Mouse (Mus musculus) heart, adult 2 months (tissue): ENCODE results near the gene Gm960. TPM values are rescaled to one million over a fixed set of nuclear protein-coding genes. Genes with fewer than 3 reads are reported as not detected.

Experiments used
- DNase-seq, 2 experiments: peaks; one replicate each; pipeline ENCODE4 v3.0.0; 2021
- H3K27ac ChIP-seq: fragments of 200-600 bp; 2 replicates; pipeline ENCODE4 v1.8.1; 2022
- H3K27me3 ChIP-seq: fragments of 200-500 bp; 2 replicates; pipeline ENCODE4 v1.6.1; 2012; ENCODE audit warnings: mild to moderate bottlenecking, low read length, inconsistent platforms, mixed read lengths; ENCODE audit not compliant: control insufficient read depth, insufficient read depth
- H3K36me3 ChIP-seq: fragments of 200-500 bp; 2 replicates; pipeline ENCODE4 v1.6.1; 2012; ENCODE audit warnings: low read length, inconsistent platforms; ENCODE audit not compliant: control insufficient read depth, insufficient read depth
- H3K4me1 ChIP-seq: fragments of 200-500 bp; 2 replicates; pipeline ENCODE4 v1.6.1; 2011; ENCODE audit warnings: low read length; ENCODE audit not compliant: control insufficient read depth, insufficient read depth
- H3K4me3 ChIP-seq: fragments of 200-600 bp; 2 replicates; pipeline ENCODE4 v1.8.1; 2022
- H3K79me2 ChIP-seq: fragments of 200-500 bp; replicated peaks from 2 replicates; pipeline ENCODE4 v1.6.1; 2012; ENCODE audit warnings: mild to moderate bottlenecking, inconsistent platforms, low read length, moderate library complexity, mixed read lengths; ENCODE audit not compliant: control insufficient read depth, insufficient read depth
- H3K9ac ChIP-seq: fragments of 200-500 bp; 2 replicates; pipeline ENCODE4 v1.6.1; 2012; ENCODE audit warnings: low read depth, mild to moderate bottlenecking, control low read depth, inconsistent platforms, low read length, mixed read lengths
- CTCF ChIP-seq: fragments of 200-600 bp; IDR thresholded peaks from 2 replicates; pipeline ENCODE4 v1.8.1; 2022; ENCODE audit warnings: antibody characterized with exemption, mild to moderate bottlenecking, moderate library complexity
- EP300 ChIP-seq: fragments of 200-500 bp; IDR thresholded peaks from 2 replicates; pipeline ENCODE4 v1.6.1; 2011; ENCODE audit warnings: low read depth, low read length, control low read depth; ENCODE audit not compliant: insufficient read depth
- POLR2A ChIP-seq: fragments of 200-500 bp; IDR thresholded peaks from 2 replicates; pipeline ENCODE4 v1.6.1; 2011; ENCODE audit warnings: mild to moderate bottlenecking, low read depth, low read length, control low read depth; ENCODE audit not compliant: insufficient read depth
- WGBS: fragments of 180-500 bp; shearing (Covaris S2); methylation state at CpG from one replicate; pipeline ENCODE4 v1.1.7; 2018; 5-methylcytosine and 5-hydroxymethylcytosine counted together
- intact Hi-C: fragments of 180-260 bp; cut with DNase I; formaldehyde crosslinking; loops from one replicate; pipeline ENCODE4 v1.15.1; 2025
- polyA plus RNA-seq: library from polyadenylated mRNA; depleted of rRNA; stranded (reverse); fragments of >200 nt; gene quantifications from 2 replicates; pipeline ENCODE4 v1.2.3, GENCODE M21; 2012
- total RNA-seq, 2 experiments: library from RNA; stranded (reverse); gene quantifications; 2 replicates each; pipeline ENCODE4 v1.2.3; 2021

Gene Gm960
- total and polyA plus RNA-seq, 3 experiments: not detected

DNA sequence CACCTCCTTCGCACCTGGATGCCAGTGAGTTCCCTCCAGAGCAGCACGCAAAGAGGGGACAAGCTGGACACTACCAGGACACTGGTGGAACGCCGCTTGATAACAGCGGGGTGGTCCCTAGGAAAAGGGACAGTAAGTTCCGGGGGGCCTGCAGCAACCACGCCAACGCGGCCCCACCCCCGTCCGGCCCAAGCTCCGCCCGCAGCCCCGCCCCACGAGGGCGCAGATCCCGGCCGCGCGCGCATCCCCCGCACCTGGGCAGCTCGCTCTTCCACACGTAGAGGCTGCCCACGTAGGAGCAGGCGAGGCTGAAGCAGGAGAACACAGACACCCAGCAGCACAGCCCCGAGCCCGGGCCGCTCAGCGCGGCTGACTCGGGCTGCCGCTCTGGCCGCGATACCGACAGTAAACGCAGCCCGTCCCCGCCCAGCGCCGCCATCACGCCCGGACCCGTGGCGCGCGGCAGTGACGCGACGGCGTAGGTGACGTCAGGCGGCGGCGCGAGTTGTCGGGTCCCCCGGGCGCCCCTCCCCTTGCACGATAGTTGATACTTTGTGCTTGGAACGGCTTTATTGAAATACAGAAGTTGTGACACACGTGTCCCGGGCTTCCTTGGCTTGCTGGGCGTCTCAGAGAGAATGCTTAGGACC, 73.2 kb downstream of the Gm960 start, which contains the start of gene Rce1:
TSS of gene Rce1 (minus strand) at position 463 of the 650 bp plus-strand sequence.
- Histone ChIP-seq H3K4me3 (peak within 1 kb of the TSS; percentile 97), H3K4me1 (peaks cover 4% of the 10 kb centered on the region), H3K9ac (peak within 1 kb of the TSS; percentile 99), H3K27ac (peak within 1 kb of the TSS; percentile 94), H3K36me3 (no peaks in the 10 kb centered on the region), H3K79me2 (no peaks in the 10 kb centered on the region; the same call in 1 of the 2 replicates), H3K27me3 (no peaks in the 10 kb centered on the region)
- DNase-seq: peak; percentile 94 to 96
- intact Hi-C loops: loop anchor here (5.0 to 10.0 kb wide), 3 partner anchors 128 to 337 kb away; partner anchors contain the start of genes 2010003K11Rik, Ctsf and Mrpl11
- under 1% methylated on average over 64 of the region's 64 CpGs for WGBS
- TF ChIP-seq POLR2A (peak; percentile 66), CTCF (no peak)

DNA sequence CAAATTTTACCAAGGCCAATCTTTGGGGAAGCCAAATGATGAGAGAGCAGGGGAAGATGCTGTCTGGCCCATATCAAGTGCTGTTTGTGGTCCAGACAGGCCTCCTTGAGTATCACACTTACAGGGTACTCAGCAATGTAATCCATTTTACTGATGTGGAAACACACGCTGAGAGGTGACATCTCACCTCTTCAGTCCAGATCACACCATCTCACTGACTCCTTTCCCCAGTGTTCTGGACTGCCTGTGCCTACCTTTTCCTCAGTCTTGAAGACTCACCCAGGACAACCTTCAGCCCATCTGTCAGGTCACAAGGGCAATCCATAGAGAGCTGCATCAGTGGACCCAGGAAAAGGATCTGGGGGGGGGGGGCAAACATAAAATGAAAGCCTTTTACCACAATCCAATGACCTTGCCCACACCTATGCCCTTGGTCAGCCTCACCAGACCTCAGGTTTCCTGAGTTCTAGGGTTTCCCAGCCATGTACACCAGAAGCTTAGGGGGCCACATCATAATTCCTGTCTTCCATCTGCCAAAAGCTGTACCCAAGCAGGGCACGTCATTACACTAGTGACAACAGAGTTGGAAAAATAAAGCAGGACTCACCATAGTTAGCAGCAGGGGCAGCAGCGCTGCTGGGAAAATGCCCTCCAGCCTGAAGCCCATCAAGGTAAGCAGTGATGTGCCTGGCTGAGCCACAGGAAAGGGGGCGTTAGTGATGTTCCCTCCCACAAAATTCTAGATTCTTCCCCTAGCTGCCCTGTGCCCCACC, 73.9 kb downstream of the Gm960 start:
- no peaks in the 10 kb centered on the region for H3K27me3 ChIP-seq
- peaks cover 4% of the 10 kb centered on the region for H3K4me1 ChIP-seq
- no peak for DNase-seq
- no peak for TF ChIP-seq POLR2A
- no peak for TF ChIP-seq CTCF
- no peaks in the 10 kb centered on the region; the same call in 1 of the 2 replicates for H3K79me2 ChIP-seq
- peak overlapping the region; percentile 94 for H3K27ac ChIP-seq
- peak overlapping the region; percentile 90 for H3K9ac ChIP-seq
- peak overlapping the region; percentile 97 for H3K4me3 ChIP-seq
- intact Hi-C loops: loop anchor here (5.0 to 10.0 kb wide), 3 partner anchors 127 to 338 kb away; partner anchors contain the start of genes 2010003K11Rik, Ctsf and Mrpl11
- WGBS: 28% methylated on average over 4 of the region's 4 CpGs
- no peaks in the 10 kb centered on the region for H3K36me3 ChIP-seq

DNA sequence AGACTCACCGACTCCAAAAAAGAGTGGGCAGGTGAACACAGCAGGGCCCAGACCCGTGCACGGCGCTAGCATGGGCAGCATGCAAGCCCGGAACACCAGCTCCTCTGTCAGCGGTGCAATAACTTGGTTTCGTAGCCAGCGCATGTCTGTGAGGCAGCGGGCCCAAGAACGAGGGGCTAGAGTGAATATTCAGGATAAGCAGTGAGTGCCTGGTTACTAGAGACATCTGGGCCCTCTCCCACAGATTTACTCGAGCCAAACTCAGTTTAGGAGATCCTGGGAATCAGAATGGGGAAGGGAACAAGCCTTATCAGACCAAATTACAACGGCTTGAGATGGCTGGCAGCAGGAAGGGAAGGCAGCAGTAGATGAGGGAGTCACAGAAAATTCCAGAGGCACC, 74.5 kb downstream of the Gm960 start:
- WGBS: 90% methylated on average over 12 of the region's 12 CpGs
- Histone ChIP-seq H3K27me3 (no peaks in the 10 kb centered on the region), H3K79me2 (no peaks in the 10 kb centered on the region; the same call in 1 of the 2 replicates), H3K27ac (no peak overlapping the region), H3K9ac (no peak overlapping the region), H3K4me1 (peaks cover 4% of the 10 kb centered on the region), H3K4me3 (no peak overlapping the region), H3K36me3 (no peaks in the 10 kb centered on the region)
- DNase-seq: no peak
- TF ChIP-seq EP300 (no peak), CTCF (no peak), POLR2A (no peak)
- intact Hi-C loops: loop anchor here (10.0 kb wide), 1 partner anchor 231 kb away; the partner anchor contains the start of gene Ctsf

DNA sequence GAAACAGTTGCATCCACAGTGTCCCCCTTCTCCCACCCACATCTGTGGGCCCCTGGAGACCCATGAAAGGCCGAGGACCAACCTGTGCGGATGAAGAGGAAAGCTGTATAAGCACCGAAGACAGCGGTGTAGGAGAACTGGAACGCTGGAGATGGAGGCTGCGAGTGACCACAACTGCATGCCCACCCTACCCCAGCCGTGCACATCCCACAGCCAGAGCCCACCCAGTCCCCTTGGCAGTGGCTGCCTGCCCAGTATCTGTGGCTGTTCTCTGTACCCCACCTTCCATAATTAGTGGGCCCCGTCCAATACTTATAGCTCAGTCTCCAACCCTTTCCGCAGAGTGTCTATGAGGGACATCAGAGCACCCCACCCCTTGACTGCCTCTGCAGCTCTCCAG, 75.0 kb downstream of the Gm960 start:
- Histone ChIP-seq H3K36me3 (no peaks in the 10 kb centered on the region), H3K4me3 (no peak overlapping the region), H3K27me3 (no peaks in the 10 kb centered on the region), H3K9ac (no peak overlapping the region), H3K4me1 (peaks cover 4% of the 10 kb centered on the region), H3K79me2 (no peaks in the 10 kb centered on the region; the same call in 1 of the 2 replicates), H3K27ac (no peak overlapping the region)
- TF ChIP-seq EP300 (no peak), POLR2A (no peak), CTCF (no peak)
- DNase-seq: no peak
- intact Hi-C loops: loop anchor here (10.0 kb wide), 1 partner anchor 231 kb away; the partner anchor contains the start of gene Ctsf
- 92% methylated on average over 9 of the region's 9 CpGs for WGBS

DNA sequence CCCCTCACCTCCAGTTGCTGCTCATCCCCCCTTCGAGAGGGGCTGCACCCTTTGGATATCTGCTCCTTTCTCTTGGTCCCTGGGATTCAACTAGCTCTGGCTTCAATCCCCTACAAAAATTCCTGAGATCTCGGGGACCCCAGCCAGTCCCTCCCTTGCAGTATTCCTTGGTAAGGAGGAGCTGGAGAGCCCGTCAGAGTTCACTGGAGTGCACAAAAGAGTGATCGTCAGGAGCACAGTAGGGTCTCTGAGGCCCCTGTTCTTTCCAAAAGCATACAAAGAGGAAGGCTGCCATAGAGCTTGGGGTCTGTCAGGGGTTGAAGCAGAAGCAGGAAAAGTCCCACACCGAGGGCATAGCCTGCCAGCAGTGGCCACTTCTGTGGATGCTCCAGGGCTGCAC, 75.7 kb downstream of the Gm960 start:
- H3K4me1 ChIP-seq: peaks cover 4% of the 10 kb centered on the region
- H3K27me3 ChIP-seq: no peaks in the 10 kb centered on the region
- no peak overlapping the region for H3K27ac ChIP-seq
- intact Hi-C loops: loop anchor here (10.0 kb wide), 1 partner anchor 232 kb away; the partner anchor contains the start of gene Ctsf
- no peak for TF ChIP-seq EP300
- no peak for TF ChIP-seq POLR2A
- no peak for TF ChIP-seq CTCF
- no peak overlapping the region for H3K9ac ChIP-seq
- no peak overlapping the region for H3K4me3 ChIP-seq
- no peaks in the 10 kb centered on the region for H3K36me3 ChIP-seq
- 85% methylated on average over 5 of the region's 5 CpGs for WGBS
- DNase-seq: no peak
- H3K79me2 ChIP-seq: no peaks in the 10 kb centered on the region; the same call in 1 of the 2 replicates
